Mouse (Mus musculus) forebrain, embryonic 11.5 days (tissue): ENCODE measurements at regions not wholly inside any gene's neighbourhood (a gene's known extent, or its start where the extent isn't known, plus 50 kb on each side); places are given as distances from the start of the nearest gene placed in this dataset.

Experiments used
- ATAC-seq: fragments of 200-750 bp; cut with Nextera tagmentation; replicated peaks from 2 replicates; pipeline ENCODE4 v1.8.0; 2017; ENCODE audit warnings: moderate TSS enrichment; ENCODE audit not compliant: low FRiP score
- DNase-seq: peaks from one replicate; pipeline ENCODE4 v3.0.0-alpha.2; 2017; ENCODE audit warnings: low spot score
- H3K27ac ChIP-seq: fragments of 300-500 bp; sonication (generic); 2 replicates; pipeline ENCODE4 v1.5.1; 2014; ENCODE audit warnings: low read depth, low read length
- H3K27me3 ChIP-seq: fragments of 300-500 bp; sonication (generic); 2 replicates; pipeline ENCODE4 v1.6.1; 2014; ENCODE audit warnings: mild to moderate bottlenecking, low read length, mixed read lengths; ENCODE audit not compliant: control insufficient read depth, insufficient read depth
- H3K36me3 ChIP-seq: fragments of 300-500 bp; sonication (generic); 2 replicates; pipeline ENCODE4 v1.6.1; 2014; ENCODE audit warnings: mild to moderate bottlenecking, low read length, moderate library complexity, mixed read lengths; ENCODE audit not compliant: control insufficient read depth, insufficient read depth
- H3K4me1 ChIP-seq: fragments of 300-500 bp; sonication (generic); replicated peaks from 2 replicates; pipeline ENCODE4 v1.6.1; 2014; ENCODE audit warnings: low read length, mixed read lengths; ENCODE audit not compliant: control insufficient read depth, insufficient read depth
- H3K4me2 ChIP-seq: fragments of 300-500 bp; sonication (generic); 2 replicates; pipeline ENCODE4 v1.6.1; 2014; ENCODE audit warnings: low read depth, mild to moderate bottlenecking, low read length, moderate library complexity, mixed read lengths; ENCODE audit not compliant: severe bottlenecking
- H3K4me3 ChIP-seq: fragments of 300-500 bp; sonication (generic); 2 replicates; pipeline ENCODE4 v1.5.1; 2014; ENCODE audit warnings: low read depth, low read length
- H3K9ac ChIP-seq: fragments of 300-500 bp; sonication (generic); 2 replicates; pipeline ENCODE4 v1.6.1; 2014; ENCODE audit warnings: low read length
- H3K9me3 ChIP-seq: fragments of 300-500 bp; sonication (generic); 2 replicates; pipeline ENCODE4 v1.6.1; 2016; ENCODE audit warnings: low read length, mixed read lengths; ENCODE audit not compliant: control insufficient read depth
- WGBS: fragments of 180-500 bp; shearing (Covaris S2); extraction: QIAGEN DNeasy Blood & Tissue Kit; methylation state at CpG from one replicate; pipeline ENCODE4 v1.1.7; 2014; 5-methylcytosine and 5-hydroxymethylcytosine counted together

- ATAC-seq (no peak), DNase-seq (no peak)
- Histone ChIP-seq H3K4me1 (peaks cover 5% of the 10 kb centered on the region; the same call in 1 of the 2 replicates), H3K36me3 (no peaks in the 10 kb centered on the region), H3K4me3 (no peak overlapping the region), H3K27ac (no peak overlapping the region), H3K9ac (no peak overlapping the region), H3K9me3 (no peaks in the 10 kb centered on the region), H3K27me3 (peaks cover 2% of the 10 kb centered on the region; the same call in 1 of the 2 replicates), H3K4me2 (no peak overlapping the region)
- WGBS: 58% methylated on average over 4 of the region's 4 CpGs
Measured at GRCm38 (mm10) chr14:25310671-25311151, 148.3 kb upstream of the Zmiz1 start.

DNA sequence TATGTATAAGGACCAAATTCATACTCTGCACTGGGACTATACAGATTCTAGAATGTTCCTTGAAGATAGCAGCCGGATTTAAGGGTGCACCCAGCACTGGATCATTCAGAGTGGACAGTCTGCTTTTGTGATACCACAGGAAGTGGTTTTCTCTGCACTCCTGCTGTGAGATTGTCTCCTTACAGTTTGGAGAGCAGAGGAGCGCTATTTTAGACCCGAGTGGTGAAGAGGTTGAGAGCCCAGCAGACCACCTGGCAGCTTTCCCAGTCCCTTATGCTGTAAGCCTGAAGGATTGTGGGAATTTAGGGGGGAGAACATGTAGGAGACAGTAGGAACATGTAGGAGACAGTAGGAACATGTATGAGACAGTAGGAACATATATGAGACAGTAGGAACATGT, 147.5 kb upstream of the Zmiz1 start:
- Histone ChIP-seq H3K4me3 (no peak overlapping the region), H3K27me3 (no peaks in the 10 kb centered on the region; the same call in 1 of the 2 replicates), H3K36me3 (no peaks in the 10 kb centered on the region), H3K9me3 (no peaks in the 10 kb centered on the region), H3K9ac (no peak overlapping the region), H3K4me1 (peaks cover 3% of the 10 kb centered on the region; the same call in 1 of the 2 replicates), H3K27ac (no peak overlapping the region), H3K4me2 (no peak overlapping the region)
- DNase-seq (no peak), ATAC-seq (no peak)
- 81% methylated on average over 3 of the region's 3 CpGs for WGBS

GRCm38 (mm10) chr14:25312135-25312534, 146.8 kb upstream of the Zmiz1 start:
- DNase-seq (no peak), ATAC-seq (no peak)
- H3K9me3 ChIP-seq: no peaks in the 10 kb centered on the region
- peaks cover 7% of the 10 kb centered on the region for H3K4me1 ChIP-seq
- H3K9ac ChIP-seq: no peak overlapping the region
- no peak overlapping the region for H3K27ac ChIP-seq
- no peak overlapping the region for H3K4me3 ChIP-seq
- H3K36me3 ChIP-seq: no peaks in the 10 kb centered on the region
- no peaks in the 10 kb centered on the region; the same call in 1 of the 2 replicates for H3K27me3 ChIP-seq
- WGBS: 20% methylated on average over 7 of the region's 7 CpGs
- H3K4me2 ChIP-seq: no peak overlapping the region

- DNase-seq (no peak), ATAC-seq (no peak)
- Histone ChIP-seq H3K27me3 (no peaks in the 10 kb centered on the region; the same call in 1 of the 2 replicates), H3K27ac (0 out of 2 replicates have a peak overlapping the region, but pooled peaks have one; percentile 15), H3K36me3 (no peaks in the 10 kb centered on the region), H3K9ac (no peak overlapping the region), H3K4me2 (no peak overlapping the region), H3K4me3 (no peak overlapping the region), H3K4me1 (peaks cover 12% of the 10 kb centered on the region), H3K9me3 (no peaks in the 10 kb centered on the region)
- WGBS: 88% methylated on average over 6 of the region's 6 CpGs
Measured at GRCm38 (mm10) chr14:25312814-25313426, 146.1 kb upstream of the Zmiz1 start.

- DNase-seq: no peak
- Histone ChIP-seq H3K4me1 (peaks cover 19% of the 10 kb centered on the region), H3K4me2 (no peak overlapping the region), H3K9ac (no peak overlapping the region), H3K9me3 (no peaks in the 10 kb centered on the region), H3K27ac (no peak overlapping the region), H3K4me3 (no peak overlapping the region), H3K36me3 (no peaks in the 10 kb centered on the region), H3K27me3 (no peaks in the 10 kb centered on the region)
- no peak for ATAC-seq
- 86% methylated on average over 4 of the region's 4 CpGs for WGBS
Measured at GRCm38 (mm10) chr14:25313693-25314240, 145.2 kb upstream of the Zmiz1 start.

DNA sequence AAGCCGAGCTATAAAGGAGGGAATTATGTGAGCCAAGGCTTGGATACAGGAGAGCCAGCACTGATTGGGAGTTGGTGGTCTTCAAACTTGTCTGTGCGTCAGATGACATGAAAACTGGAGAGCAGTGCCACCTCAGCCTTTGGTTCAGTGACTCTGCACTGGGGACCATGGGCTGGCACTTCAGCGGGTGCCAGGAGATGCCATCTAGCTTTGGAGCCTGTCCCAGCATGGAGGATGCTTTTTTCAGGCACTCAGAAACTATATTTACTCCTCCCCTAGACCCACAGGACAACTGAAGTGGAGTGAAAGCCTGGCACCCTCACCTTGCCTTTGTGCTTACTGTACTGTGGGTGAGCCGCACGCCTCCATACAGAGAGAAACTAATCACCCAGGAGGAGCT, 142.5 kb upstream of the Zmiz1 start:
- peak overlapping the region; percentile 96 for H3K27ac ChIP-seq
- no peaks in the 10 kb centered on the region for H3K9me3 ChIP-seq
- no peak overlapping the region for H3K4me2 ChIP-seq
- H3K4me3 ChIP-seq: no peak overlapping the region
- H3K4me1 ChIP-seq: peaks cover 27% of the 10 kb centered on the region
- 95% methylated on average over 5 of the region's 5 CpGs for WGBS
- H3K9ac ChIP-seq: no peak overlapping the region
- DNase-seq: no peak
- no peak for ATAC-seq
- no peaks in the 10 kb centered on the region for H3K27me3 ChIP-seq
- no peaks in the 10 kb centered on the region for H3K36me3 ChIP-seq

- DNase-seq (peak; percentile 98), ATAC-seq (peak; percentile 93)
- no peaks in the 10 kb centered on the region for H3K9me3 ChIP-seq
- peak overlapping the region; percentile 96 for H3K27ac ChIP-seq
- peak overlapping the region; percentile 33; the same call in 1 of the 2 replicates for H3K4me2 ChIP-seq
- no peaks in the 10 kb centered on the region for H3K36me3 ChIP-seq
- H3K4me1 ChIP-seq: peaks cover 26% of the 10 kb centered on the region
- H3K9ac ChIP-seq: peak overlapping the region; percentile 58
- H3K4me3 ChIP-seq: no peak overlapping the region; the same call in 1 of the 2 replicates
- 2% methylated on average over 37 of the region's 37 CpGs for WGBS
- no peaks in the 10 kb centered on the region for H3K27me3 ChIP-seq
Measured at GRCm38 (mm10) chr14:25317680-25318471, 141.1 kb upstream of the Zmiz1 start.

- 49% methylated on average over 12 of the region's 12 CpGs for WGBS
- Histone ChIP-seq H3K4me1 (peaks cover 31% of the 10 kb centered on the region), H3K36me3 (no peaks in the 10 kb centered on the region), H3K27me3 (no peaks in the 10 kb centered on the region), H3K9me3 (no peaks in the 10 kb centered on the region), H3K9ac (peak overlapping the region; percentile 39), H3K4me2 (peak overlapping the region; percentile 22; the same call in 1 of the 2 replicates), H3K27ac (peak overlapping the region; percentile 96), H3K4me3 (no peak overlapping the region)
- DNase-seq (no peak), ATAC-seq (no peak)
Measured at GRCm38 (mm10) chr14:25318909-25319308, 140.1 kb upstream of the Zmiz1 start.
